Mouse (Mus musculus) MEL (cell line): ENCODE data around the gene Sorcs2. TPM values are rescaled to one million over a fixed set of nuclear protein-coding genes. Genes with fewer than 3 reads are reported as not detected.

Experiments
- DNase-seq: peaks from one replicate; pipeline ENCODE4 v3.0.0; 2011; ENCODE audit warnings: low read depth, low spot score
- H3K27ac ChIP-seq: 2 replicates; pipeline ENCODE4 v1.5.1; 2012; ENCODE audit warnings: low read depth, mild to moderate bottlenecking, control low read depth, low read length, moderate library complexity; ENCODE audit not compliant: control insufficient read depth
- H3K27me3 ChIP-seq, 2 experiments: fragments of 150-350 bp in 1 of 2; sonication (generic) in 1 of 2; 2 replicates each; pipeline ENCODE4 v1.6.1; 2012; ENCODE audit warnings: low read length in 2 of 2, mild to moderate bottlenecking in 2 of 2, improper control_type of control experiment in 1 of 2, moderate library complexity in 1 of 2; ENCODE audit not compliant: insufficient read depth in 2 of 2, control insufficient read depth in 1 of 2
- H3K36me3 ChIP-seq, 2 experiments: 2 replicates each; pipeline ENCODE4 v1.6.1; 2012 to 2014; ENCODE audit warnings: low read length in 2 of 2, improper control_type of control experiment in 1 of 2, inconsistent platforms in 1 of 2, mild to moderate bottlenecking in 1 of 2; ENCODE audit not compliant: insufficient read depth in 2 of 2, control insufficient read depth in 1 of 2
- H3K4me1 ChIP-seq, 2 experiments: fragments of 150-350 bp in 1 of 2; sonication (generic) in 1 of 2; 2 replicates each; pipeline ENCODE4 v1.6.1; 2012; ENCODE audit warnings: low read length in 2 of 2, improper control_type of control experiment in 1 of 2, mild to moderate bottlenecking in 1 of 2; ENCODE audit not compliant: insufficient read depth in 2 of 2, control insufficient read depth in 1 of 2
- H3K4me3 ChIP-seq, 2 experiments: fragments of 150-350 bp in 1 of 2; sonication (generic) in 1 of 2; 2 replicates each; pipeline ENCODE4 v1.5.1; 2012; ENCODE audit warnings: low read depth in 2 of 2, low read length in 2 of 2, mild to moderate bottlenecking in 2 of 2, moderate library complexity in 2 of 2, control low read depth in 1 of 2, improper control_type of control experiment in 1 of 2; ENCODE audit not compliant: control insufficient read depth in 1 of 2, insufficient read depth in 1 of 2
- H3K79me2 ChIP-seq: 2 replicates; pipeline ENCODE4 v1.6.1; 2012; ENCODE audit warnings: mild to moderate bottlenecking, low read length, moderate library complexity; ENCODE audit not compliant: control insufficient read depth, poor library complexity, insufficient read depth
- H3K9ac ChIP-seq: 2 replicates; pipeline ENCODE4 v1.6.1; 2012; ENCODE audit warnings: low read depth, mild to moderate bottlenecking, control low read depth, low read length, moderate library complexity; ENCODE audit not compliant: control insufficient read depth, poor library complexity, severe bottlenecking
- H3K9me3 ChIP-seq: fragments of 150-350 bp; sonication (generic); replicated peaks from 2 replicates; pipeline ENCODE4 v1.6.1; 2012; ENCODE audit warnings: mild to moderate bottlenecking, low read length, improper control_type of control experiment, moderate library complexity; ENCODE audit not compliant: insufficient read depth
- CHD1 ChIP-seq: IDR thresholded peaks from 2 replicates; pipeline ENCODE4 v1.6.1; 2012; ENCODE audit warnings: low read depth, mild to moderate bottlenecking, inconsistent platforms, low read length, improper control_type of control experiment
- CHD2 ChIP-seq: IDR thresholded peaks from 2 replicates; pipeline ENCODE4 v1.6.1; 2011; ENCODE audit warnings: low read length, improper control_type of control experiment
- CTCF ChIP-seq, 3 experiments: IDR thresholded peaks in 2 of 3; conservative IDR thresholded peaks in 1 of 3; 2 replicates each; pipeline ENCODE4 v1.5.1; 2011 to 2012; ENCODE audit warnings: low read length in 3 of 3, low read depth in 2 of 3, mild to moderate bottlenecking in 2 of 3, improper control_type of control experiment in 1 of 3, inconsistent platforms in 1 of 3, mixed read lengths in 1 of 3, moderate library complexity in 1 of 3; ENCODE audit not compliant: control insufficient read depth in 1 of 3, insufficient read depth in 1 of 3, poor library complexity in 1 of 3, severe bottlenecking in 1 of 3
- E2F4 ChIP-seq: IDR thresholded peaks from 2 replicates; pipeline ENCODE4 v1.6.1; 2011; ENCODE audit warnings: low read depth, low read length, improper control_type of control experiment, borderline replicate concordance
- GATA1 ChIP-seq: IDR thresholded peaks from 2 replicates; pipeline ENCODE4 v1.6.1; 2011; ENCODE audit warnings: low read depth, low read length, improper control_type of control experiment
- HCFC1 ChIP-seq: IDR thresholded peaks from 2 replicates; pipeline ENCODE4 v1.6.1; 2012; ENCODE audit warnings: low read depth, mild to moderate bottlenecking, inconsistent platforms, low read length, improper control_type of control experiment, moderate library complexity
- JUND ChIP-seq: IDR thresholded peaks from 2 replicates; pipeline ENCODE4 v1.6.1; 2011; ENCODE audit warnings: low read depth, mild to moderate bottlenecking, improper control_type of control experiment, low read length
- KAT2A ChIP-seq: conservative IDR thresholded peaks from 2 replicates; pipeline ENCODE4 v1.6.1; 2012; ENCODE audit warnings: low read depth, low read length, improper control_type of control experiment, inconsistent platforms
- MAX ChIP-seq: IDR thresholded peaks from 2 replicates; pipeline ENCODE4 v1.6.1; 2011; ENCODE audit warnings: low read length, improper control_type of control experiment
- MAZ ChIP-seq: IDR thresholded peaks from 2 replicates; pipeline ENCODE4 v1.6.1; 2012; ENCODE audit warnings: low read depth, mild to moderate bottlenecking, inconsistent platforms, low read length, improper control_type of control experiment
- MXI1 ChIP-seq: IDR thresholded peaks from 2 replicates; pipeline ENCODE4 v1.6.1; 2011; ENCODE audit warnings: mild to moderate bottlenecking, low read depth, low read length, improper control_type of control experiment
- MYB ChIP-seq: IDR thresholded peaks from 2 replicates; pipeline ENCODE4 v1.6.1; 2011; ENCODE audit warnings: mild to moderate bottlenecking, low read depth, low read length, improper control_type of control experiment
- MYC ChIP-seq: IDR thresholded peaks from 2 replicates; pipeline ENCODE4 v1.6.1; 2011; ENCODE audit warnings: low read depth, mild to moderate bottlenecking, low read length, improper control_type of control experiment, moderate library complexity
- NELFE ChIP-seq: IDR thresholded peaks from 2 replicates; pipeline ENCODE4 v1.6.1; 2011; ENCODE audit warnings: low read depth, low read length, improper control_type of control experiment
- NRF1 ChIP-seq: IDR thresholded peaks from 2 replicates; pipeline ENCODE4 v1.6.1; 2014; ENCODE audit warnings: low read depth, mild to moderate bottlenecking, inconsistent platforms, low read length, improper control_type of control experiment, moderate library complexity; ENCODE audit not compliant: poor library complexity, insufficient read depth, severe bottlenecking
- POLR2A ChIP-seq, 2 experiments: IDR thresholded peaks; 2 replicates each; pipeline ENCODE4 v1.6.1; 2011 to 2012; ENCODE audit warnings: low read length in 2 of 2, mild to moderate bottlenecking in 2 of 2, control low read depth in 1 of 2, improper control_type of control experiment in 1 of 2, low read depth in 1 of 2, moderate library complexity in 1 of 2; ENCODE audit not compliant: control insufficient read depth in 1 of 2, insufficient read depth in 1 of 2, poor library complexity in 1 of 2
- POLR2AphosphoS2 ChIP-seq: IDR thresholded peaks from 2 replicates; pipeline ENCODE4 v1.6.1; 2011; ENCODE audit warnings: low read length, improper control_type of control experiment
- RCOR1 ChIP-seq: IDR thresholded peaks from 2 replicates; pipeline ENCODE4 v1.6.1; 2012; ENCODE audit warnings: low read depth, mild to moderate bottlenecking, inconsistent platforms, low read length, improper control_type of control experiment
- TBP ChIP-seq: IDR thresholded peaks from 2 replicates; pipeline ENCODE4 v1.8.0; 2011; ENCODE audit warnings: low read depth, low read length, improper control_type of control experiment
- USF1 ChIP-seq: IDR thresholded peaks from 2 replicates; pipeline ENCODE4 v1.6.1; 2014; ENCODE audit warnings: low read depth, mild to moderate bottlenecking, inconsistent platforms, low read length, improper control_type of control experiment, moderate library complexity
- ZC3H11A ChIP-seq: IDR thresholded peaks from 2 replicates; pipeline ENCODE4 v1.6.1; 2012; ENCODE audit warnings: low read depth, mild to moderate bottlenecking, inconsistent platforms, low read length, improper control_type of control experiment
- ZKSCAN1 ChIP-seq: IDR thresholded peaks from 2 replicates; pipeline ENCODE4 v1.6.1; 2012; ENCODE audit warnings: low read depth, mild to moderate bottlenecking, inconsistent platforms, low read length, improper control_type of control experiment, moderate library complexity
- polyA plus RNA-seq, 2 experiments: library from polyadenylated mRNA; stranded (reverse) in 1 of 2; unstranded in 1 of 2; fragments of >175 nt in 1 of 2; fragments of >200 nt in 1 of 2; gene quantifications; 2 replicates each; pipeline versions ENCODE4 v1.2.1 to v1.2.4; 2012; ENCODE audit warnings: low replicate concordance in 2 of 2, low read depth in 1 of 2; ENCODE audit not compliant: insufficient read length in 2 of 2, insufficient read depth in 1 of 2, missing spikeins in 1 of 2
- total RNA-seq: library from RNA; depleted of rRNA; stranded (reverse); fragments of 300-350 nt; gene quantifications from 2 replicates; pipeline ENCODE4 v1.2.3, GENCODE M21; 2012

Sorcs2 gene
- total and polyA plus RNA-seq, 3 experiments: not detected

GRCm38 (mm10) chr5:36192677-36193076, 205.3 kb downstream of the Sorcs2 start:
- H3K9me3 ChIP-seq: no peaks in the 10 kb centered on the region
- TF ChIP-seq JUND (no peak), NRF1 (no peak), MYC (no peak), ZKSCAN1 (no peak), ZC3H11A (no peak), POLR2A (IDR thresholded peaks at IDR 0.05; ENCODE audit: control insufficient read depth in 1 of 2, insufficient read depth in 1 of 2, low read depth in 1 of 2, low read length in 2 of 2, poor library complexity in 1 of 2) (no peak)
- H3K9ac ChIP-seq: no peak overlapping the region
- H3K27me3 ChIP-seq: no peaks in the 10 kb centered on the region
- H3K79me2 ChIP-seq: no peaks in the 10 kb centered on the region
- DNase-seq: no peak
- H3K4me1 ChIP-seq: no peaks in the 10 kb centered on the region
- H3K4me3 ChIP-seq: no peak overlapping the region
- H3K36me3 ChIP-seq: no peaks in the 10 kb centered on the region
- no peak overlapping the region for H3K27ac ChIP-seq

GRCm38 (mm10) chr5:36191876-36192275, 206.1 kb downstream of the Sorcs2 start:
- DNase-seq: no peak
- H3K4me3 ChIP-seq: no peak overlapping the region

GRCm38 (mm10) chr5:36191285-36191684, 206.7 kb downstream of the Sorcs2 start:
- H3K27me3 ChIP-seq: no peaks in the 10 kb centered on the region

More at GRCm38 (mm10) chr5:36191876-36192275, 206.1 kb downstream of the Sorcs2 start:
- Histone ChIP-seq H3K79me2 (no peaks in the 10 kb centered on the region), H3K9ac (no peak overlapping the region), H3K9me3 (no peaks in the 10 kb centered on the region), H3K27ac (no peak overlapping the region), H3K36me3 (no peaks in the 10 kb centered on the region), H3K4me1 (no peaks in the 10 kb centered on the region), H3K27me3 (no peaks in the 10 kb centered on the region)
- TF ChIP-seq POLR2AphosphoS2 (no peak), MAZ (no peak), GATA1 (no peak), MAX (no peak), MYB (no peak), MXI1 (no peak), NRF1 (no peak), ZKSCAN1 (no peak), CHD1 (no peak), RCOR1 (no peak), CHD2 (no peak), CTCF (IDR thresholded peaks at IDR 0.05 in 2 of 3, conservative IDR thresholded peaks at IDR 0.05 in 1 of 3; ENCODE audit: control insufficient read depth in 1 of 3, insufficient read depth in 1 of 3, low read depth in 2 of 3, low read length in 3 of 3, poor library complexity in 1 of 3, severe bottlenecking in 1 of 3) (no peak), E2F4 (no peak), MYC (no peak), USF1 (no peak), TBP (no peak)

More at GRCm38 (mm10) chr5:36191285-36191684, 206.7 kb downstream of the Sorcs2 start:
- no peaks in the 10 kb centered on the region for H3K36me3 ChIP-seq
- TF ChIP-seq E2F4: no peak
- no peak for TF ChIP-seq POLR2A (IDR thresholded peaks at IDR 0.05; ENCODE audit: control insufficient read depth in 1 of 2, insufficient read depth in 1 of 2, low read depth in 1 of 2, low read length in 2 of 2, poor library complexity in 1 of 2)
- no peak for TF ChIP-seq MAZ
- no peak for TF ChIP-seq NRF1
- TF ChIP-seq CHD2: no peak
- no peak for TF ChIP-seq MYB
- no peak for TF ChIP-seq NELFE
- TF ChIP-seq HCFC1: no peak
- no peak for TF ChIP-seq JUND
- TF ChIP-seq KAT2A: no peak
- TF ChIP-seq GATA1: no peak
- TF ChIP-seq, all 39 proteins: peak for 0
- no peak for DNase-seq
- Histone ChIP-seq H3K4me1 (no peaks in the 10 kb centered on the region), H3K9me3 (no peaks in the 10 kb centered on the region), H3K27ac (no peak overlapping the region), H3K9ac (no peak overlapping the region), H3K4me3 (no peak overlapping the region), H3K79me2 (no peaks in the 10 kb centered on the region)
